Mouse (Mus musculus) cerebellum, adult 2 months (tissue): ENCODE measurements at regions not wholly inside any gene's neighbourhood (a gene's known extent, or its start where the extent isn't known, plus 50 kb on each side); places are given as distances from the start of the nearest gene placed in this dataset.

Source experiments
- CTCF ChIP-seq: fragments of 200-500 bp; IDR thresholded peaks from 2 replicates; pipeline ENCODE4 v1.5.1; 2011; ENCODE audit warnings: low read depth, mild to moderate bottlenecking, control low read depth, low read length, moderate library complexity, borderline replicate concordance; ENCODE audit not compliant: insufficient read depth
- POLR2A ChIP-seq: fragments of 200-500 bp; IDR thresholded peaks from 2 replicates; pipeline ENCODE4 v1.6.1; 2011; ENCODE audit warnings: low read length, control low read depth, borderline replicate concordance; ENCODE audit not compliant: insufficient read depth

DNA sequence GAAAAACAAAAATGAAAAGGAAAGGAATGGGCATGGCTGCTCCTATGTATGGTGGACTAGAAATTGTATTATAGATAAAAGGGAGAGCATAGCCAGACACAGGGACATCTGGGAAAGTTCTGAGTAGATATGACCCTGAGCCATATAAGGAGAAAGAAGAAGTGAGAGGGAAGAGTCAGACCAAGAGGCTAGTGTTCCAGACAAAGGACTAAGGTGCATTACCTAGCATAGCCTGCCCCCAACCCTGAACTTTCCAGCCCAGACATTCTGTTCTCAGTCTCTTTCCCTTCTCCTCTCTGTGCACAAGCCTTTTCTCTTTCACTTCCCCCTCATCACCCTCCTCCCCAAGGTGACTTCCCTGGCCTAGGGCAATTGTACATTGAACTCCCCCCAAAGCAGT, 58.9 kb upstream of the Mettl4 start:
- TF ChIP-seq CTCF (no peak), POLR2A (no peak)
